Mouse (Mus musculus) heart, adult 2 months (tissue): ENCODE results near the gene Defb20. TPM values are rescaled to one million over a fixed set of nuclear protein-coding genes. Genes with fewer than 3 reads are reported as not detected.

Source experiments
- DNase-seq, 2 experiments: peaks; one replicate each; pipeline ENCODE4 v3.0.0; 2021
- H3K27ac ChIP-seq: fragments of 200-600 bp; 2 replicates; pipeline ENCODE4 v1.8.1; 2022
- H3K27me3 ChIP-seq: fragments of 200-500 bp; 2 replicates; pipeline ENCODE4 v1.6.1; 2012; ENCODE audit warnings: mild to moderate bottlenecking, low read length, inconsistent platforms, mixed read lengths; ENCODE audit not compliant: control insufficient read depth, insufficient read depth
- H3K36me3 ChIP-seq: fragments of 200-500 bp; 2 replicates; pipeline ENCODE4 v1.6.1; 2012; ENCODE audit warnings: low read length, inconsistent platforms; ENCODE audit not compliant: control insufficient read depth, insufficient read depth
- H3K4me1 ChIP-seq: fragments of 200-500 bp; 2 replicates; pipeline ENCODE4 v1.6.1; 2011; ENCODE audit warnings: low read length; ENCODE audit not compliant: control insufficient read depth, insufficient read depth
- H3K4me3 ChIP-seq: fragments of 200-600 bp; 2 replicates; pipeline ENCODE4 v1.8.1; 2022
- H3K79me2 ChIP-seq: fragments of 200-500 bp; replicated peaks from 2 replicates; pipeline ENCODE4 v1.6.1; 2012; ENCODE audit warnings: mild to moderate bottlenecking, inconsistent platforms, low read length, moderate library complexity, mixed read lengths; ENCODE audit not compliant: control insufficient read depth, insufficient read depth
- H3K9ac ChIP-seq: fragments of 200-500 bp; 2 replicates; pipeline ENCODE4 v1.6.1; 2012; ENCODE audit warnings: low read depth, mild to moderate bottlenecking, control low read depth, inconsistent platforms, low read length, mixed read lengths
- CTCF ChIP-seq: fragments of 200-600 bp; IDR thresholded peaks from 2 replicates; pipeline ENCODE4 v1.8.1; 2022; ENCODE audit warnings: antibody characterized with exemption, mild to moderate bottlenecking, moderate library complexity
- EP300 ChIP-seq: fragments of 200-500 bp; IDR thresholded peaks from 2 replicates; pipeline ENCODE4 v1.6.1; 2011; ENCODE audit warnings: low read depth, low read length, control low read depth; ENCODE audit not compliant: insufficient read depth
- POLR2A ChIP-seq: fragments of 200-500 bp; IDR thresholded peaks from 2 replicates; pipeline ENCODE4 v1.6.1; 2011; ENCODE audit warnings: mild to moderate bottlenecking, low read depth, low read length, control low read depth; ENCODE audit not compliant: insufficient read depth
- WGBS: fragments of 180-500 bp; shearing (Covaris S2); methylation state at CpG from one replicate; pipeline ENCODE4 v1.1.7; 2018; 5-methylcytosine and 5-hydroxymethylcytosine counted together
- intact Hi-C: fragments of 180-260 bp; cut with DNase I; formaldehyde crosslinking; loops from one replicate; pipeline ENCODE4 v1.15.1; 2025
- polyA plus RNA-seq: library from polyadenylated mRNA; depleted of rRNA; stranded (reverse); fragments of >200 nt; gene quantifications from 2 replicates; pipeline ENCODE4 v1.2.3, GENCODE M21; 2012
- total RNA-seq, 2 experiments: library from RNA; stranded (reverse); gene quantifications; 2 replicates each; pipeline ENCODE4 v1.2.3; 2021

Gene Defb20
- total and polyA plus RNA-seq, 3 experiments: not detected

GRCm38 (mm10) chr2:152452101-152452781 is 24.6 kb upstream of the Defb20 start:
- 69% methylated on average over 4 of the region's 4 CpGs for WGBS
- TF ChIP-seq CTCF (peak; percentile 22; the same call in 1 of the 2 replicates), EP300 (no peak)

GRCm38 (mm10) chr2:152459241-152459640 is 17.6 kb upstream of the Defb20 start:
- no peaks in the 10 kb centered on the region for H3K36me3 ChIP-seq
- no peaks in the 10 kb centered on the region for H3K4me1 ChIP-seq
- H3K27me3 ChIP-seq: no peaks in the 10 kb centered on the region
- no peak for DNase-seq
- H3K9ac ChIP-seq: no peak overlapping the region
- no peaks in the 10 kb centered on the region for H3K79me2 ChIP-seq
- H3K4me3 ChIP-seq: no peak overlapping the region
- TF ChIP-seq POLR2A: no peak
- TF ChIP-seq EP300: no peak
- intact Hi-C loops: no loop called here
- 48% methylated on average over 13 of the region's 13 CpGs for WGBS
- no peak overlapping the region for H3K27ac ChIP-seq

More at GRCm38 (mm10) chr2:152452101-152452781, 24.6 kb upstream of the Defb20 start:
- Histone ChIP-seq H3K36me3 (no peaks in the 10 kb centered on the region), H3K9ac (no peak overlapping the region), H3K4me1 (no peaks in the 10 kb centered on the region), H3K79me2 (no peaks in the 10 kb centered on the region), H3K4me3 (no peak overlapping the region), H3K27ac (no peak overlapping the region), H3K27me3 (no peaks in the 10 kb centered on the region)
- intact Hi-C loops: loop anchor here (5.0 kb wide), 2 partner anchors 90 to 135 kb away; partner anchors contain the start of gene Defb29
- peak; percentile 44 to 65 for DNase-seq

- Histone ChIP-seq H3K4me3 (no peak within 1 kb of the TSS), H3K4me1 (no peaks in the 10 kb centered on the region), H3K79me2 (no peaks in the 10 kb centered on the region), H3K27me3 (no peaks in the 10 kb centered on the region), H3K9ac (no peak within 1 kb of the TSS), H3K27ac (no peak within 1 kb of the TSS), H3K36me3 (no peaks in the 10 kb centered on the region)
- DNase-seq: no peak
- intact Hi-C loops: no loop called here
- TF ChIP-seq EP300: no peak
- TF ChIP-seq CTCF: peak; percentile 16; the same call in 1 of the 2 replicates
- 82% methylated on average over 3 of the region's 3 CpGs for WGBS
Measured at GRCm38 (mm10) chr2:152464570-152465150, 12.2 kb upstream of the Defb20 start, which contains the start of gene Defb23. TSS of gene Defb23 (minus strand) at chr2:152464620.

GRCm38 (mm10) chr2:152470973-152471372 is 5.9 kb upstream of the Defb20 start:
- H3K27ac ChIP-seq: no peak overlapping the region
- no peak for DNase-seq
- H3K79me2 ChIP-seq: no peaks in the 10 kb centered on the region
- no peak overlapping the region for H3K9ac ChIP-seq
- no peak overlapping the region for H3K4me3 ChIP-seq
- WGBS: 26% methylated on average over 7 of the region's 7 CpGs
- TF ChIP-seq POLR2A: no peak
- peak; percentile 90 for TF ChIP-seq CTCF
- TF ChIP-seq EP300: no peak
- no peaks in the 10 kb centered on the region for H3K4me1 ChIP-seq
- H3K36me3 ChIP-seq: no peaks in the 10 kb centered on the region
- no peaks in the 10 kb centered on the region for H3K27me3 ChIP-seq
- intact Hi-C loops: loop anchor here (5.0 kb wide), 1 partner anchor 131 kb away; the partner anchor contains the start of gene Defb36

GRCm38 (mm10) chr2:152472434-152472833 is 4.4 kb upstream of the Defb20 start:
- no peak overlapping the region for H3K4me3 ChIP-seq
- no peaks in the 10 kb centered on the region for H3K27me3 ChIP-seq
- no peak overlapping the region for H3K9ac ChIP-seq
- no peaks in the 10 kb centered on the region for H3K4me1 ChIP-seq
- H3K79me2 ChIP-seq: no peaks in the 10 kb centered on the region
- no peaks in the 10 kb centered on the region for H3K36me3 ChIP-seq
- intact Hi-C loops: loop anchor here (5.0 kb wide), 1 partner anchor 130 kb away; the partner anchor contains the start of gene Defb36
- WGBS: 11% methylated on average over 3 of the region's 3 CpGs
- no peak for TF ChIP-seq POLR2A
- peak; percentile 44 for TF ChIP-seq CTCF
- DNase-seq: no peak
- no peak overlapping the region for H3K27ac ChIP-seq

- 59% methylated on average over 3 of the region's 3 CpGs for WGBS
- H3K27me3 ChIP-seq: no peaks in the 10 kb centered on the region
- H3K4me3 ChIP-seq: no peak overlapping the region
- H3K27ac ChIP-seq: no peak overlapping the region
- no peaks in the 10 kb centered on the region for H3K79me2 ChIP-seq
- no peaks in the 10 kb centered on the region for H3K4me1 ChIP-seq
- DNase-seq: no peak
- intact Hi-C loops: no loop called here
- H3K36me3 ChIP-seq: no peaks in the 10 kb centered on the region
- no peak overlapping the region for H3K9ac ChIP-seq
- TF ChIP-seq POLR2A: no peak
- TF ChIP-seq CTCF: no peak
- no peak for TF ChIP-seq EP300
Measured at GRCm38 (mm10) chr2:152480881-152481280, 4.0 kb downstream of the Defb20 start.
